Mouse (Mus musculus): ENCODE data around the gene Nadk2.
A peak's percentile ranks its signal among the peaks of the same experiment; 100 is the strongest.

The Nadk2 gene

DNA sequence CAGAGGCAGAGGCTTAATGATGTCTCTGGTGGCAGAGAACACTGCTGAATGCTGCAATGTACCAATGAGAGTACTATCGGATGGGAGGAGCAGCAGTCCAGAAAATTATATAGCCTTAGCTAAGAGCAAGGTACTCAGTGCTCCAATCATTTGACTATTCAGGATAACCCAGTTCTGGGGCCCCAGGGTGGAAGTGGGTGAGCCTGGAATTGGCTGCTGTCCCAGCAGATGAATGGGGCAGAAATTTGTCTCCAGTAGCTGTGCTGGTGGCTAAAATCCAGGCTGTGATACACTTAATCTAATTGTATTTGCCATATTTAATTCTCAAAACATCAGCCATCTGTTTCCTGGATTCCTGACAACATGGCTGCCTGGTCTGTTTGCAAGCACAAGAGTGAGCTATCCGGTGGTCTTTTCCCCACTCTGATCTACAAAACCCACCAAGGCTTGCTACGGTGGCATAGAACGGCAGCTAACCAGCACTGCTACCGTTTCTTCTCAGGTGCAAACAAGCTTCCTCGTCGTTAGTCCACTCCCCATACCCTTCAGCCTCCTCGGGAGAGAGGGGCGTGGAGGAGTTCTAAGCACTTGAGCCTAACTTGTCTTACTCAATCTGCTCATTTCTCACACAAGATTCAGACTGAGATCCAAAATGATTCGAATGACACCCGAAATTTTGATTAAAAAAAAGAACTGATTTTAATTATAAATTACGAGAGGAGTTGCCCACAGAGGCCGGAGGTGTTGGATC is 61.8 kb downstream of the Nadk2 start:
- no peak for DNase-seq

DNA sequence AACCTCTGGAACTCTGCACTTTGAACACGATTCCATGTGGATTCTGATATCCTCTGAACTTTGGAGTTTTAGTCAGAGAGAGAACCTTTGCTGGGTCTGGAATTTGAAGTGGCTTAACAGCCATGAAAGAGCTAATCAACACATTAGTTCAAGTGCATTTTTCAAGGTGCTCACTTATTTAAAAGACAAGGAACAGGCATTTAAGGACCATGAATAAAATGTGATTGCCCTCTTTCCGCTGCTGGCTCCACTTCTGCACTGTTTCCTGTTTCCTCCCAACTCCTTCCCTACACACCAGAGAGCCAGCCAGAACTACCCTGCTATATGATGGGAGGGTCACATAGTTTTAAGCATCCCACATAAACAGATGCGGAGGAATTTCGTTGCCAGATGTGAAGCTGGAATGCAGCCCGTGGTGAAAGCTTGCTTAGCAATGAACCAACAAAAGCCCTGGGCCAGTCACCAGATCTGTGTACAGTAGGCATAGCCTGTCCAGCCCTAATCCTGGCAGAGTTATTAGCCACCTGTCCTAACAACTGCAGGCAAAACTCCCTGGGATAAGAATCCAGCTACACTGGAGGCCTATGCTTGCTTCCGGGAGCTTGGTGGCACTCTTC is 63.9 kb downstream of the Nadk2 start:
- no peak for DNase-seq

DNA sequence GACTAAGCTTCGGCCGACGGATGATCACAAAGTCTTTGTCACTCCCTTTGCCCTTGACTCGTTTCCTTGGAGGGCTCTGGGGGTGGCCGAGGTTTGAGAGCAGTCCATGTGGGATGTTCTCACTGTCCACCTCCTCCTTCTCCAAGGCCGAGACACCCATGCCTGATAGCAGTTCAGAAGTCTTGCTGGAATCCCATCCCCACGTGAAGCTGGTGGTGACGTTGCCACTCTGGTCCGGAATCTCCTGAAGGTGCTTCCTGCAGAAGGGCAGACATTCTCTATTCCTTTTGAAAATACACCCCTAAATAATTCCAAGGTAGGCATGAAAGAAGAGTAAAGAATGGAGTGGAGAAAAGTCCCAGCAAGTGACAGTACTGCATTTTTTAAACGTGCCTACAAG is 68.4 kb downstream of the Nadk2 start:
- DNase-seq, result no peak

GRCm38 (mm10) chr15:9140252-9140680 is 69.2 kb downstream of the Nadk2 start, which contains the start of gene Lmbrd2:
Gene Lmbrd2 (plus strand): TSS chr15:9140550.
- DNase-seq, result peak; percentile 95

DNA sequence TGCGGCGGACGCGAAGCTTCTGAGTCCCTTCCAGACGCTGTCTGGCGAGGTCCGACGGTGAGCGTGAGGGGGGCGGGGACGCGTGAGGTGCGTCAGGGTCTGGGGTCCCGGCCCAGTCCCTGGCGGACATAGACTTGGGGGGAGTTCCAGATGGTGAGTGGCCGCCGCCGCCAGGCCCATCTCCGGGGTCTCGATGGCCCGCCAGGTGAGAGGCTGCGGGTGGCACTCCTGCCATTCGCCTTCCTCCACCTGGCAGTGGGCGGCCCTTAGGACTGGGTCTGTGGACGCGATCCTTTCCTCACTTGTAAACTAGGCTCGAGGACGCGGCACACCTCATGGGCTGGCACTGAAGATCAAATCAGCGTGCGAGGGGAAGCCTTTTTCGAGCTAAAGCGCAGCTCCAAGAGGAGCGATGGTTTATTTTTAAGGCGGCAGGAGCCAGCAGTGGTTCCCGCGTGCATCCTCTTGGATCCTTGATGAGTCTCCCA is 69.7 kb downstream of the Nadk2 start:
- DNase-seq, result no peak

- no peak for DNase-seq
Measured at GRCm38 (mm10) chr15:9155325-9155724, 84.3 kb downstream of the Nadk2 start, which contains the start of gene Skp2. Gene Skp2 (minus strand): TSS chr15:9155425.
